Mouse (Mus musculus) thymus, postnatal 0 days (tissue): ENCODE data around the gene Gucy2c. TPM values are rescaled to one million over a fixed set of nuclear protein-coding genes. Genes with fewer than 3 reads are reported as not detected.

ENCODE experiments used
- DNase-seq: peaks from one replicate; pipeline ENCODE4 v3.0.0-alpha.2; 2015; ENCODE audit warnings: low spot score
- polyA plus RNA-seq: library from polyadenylated mRNA; unstranded; fragments of >200 nt; fragmentation: Nextera tagmentation; extraction: Ambion mirVana; gene quantifications from 2 replicates; pipeline ENCODE4 v1.2.1, GENCODE M21; 2015

Gucy2c gene
- polyA plus RNA-seq: 0.29 and 0.30 TPM in 2 replicates

DNA sequence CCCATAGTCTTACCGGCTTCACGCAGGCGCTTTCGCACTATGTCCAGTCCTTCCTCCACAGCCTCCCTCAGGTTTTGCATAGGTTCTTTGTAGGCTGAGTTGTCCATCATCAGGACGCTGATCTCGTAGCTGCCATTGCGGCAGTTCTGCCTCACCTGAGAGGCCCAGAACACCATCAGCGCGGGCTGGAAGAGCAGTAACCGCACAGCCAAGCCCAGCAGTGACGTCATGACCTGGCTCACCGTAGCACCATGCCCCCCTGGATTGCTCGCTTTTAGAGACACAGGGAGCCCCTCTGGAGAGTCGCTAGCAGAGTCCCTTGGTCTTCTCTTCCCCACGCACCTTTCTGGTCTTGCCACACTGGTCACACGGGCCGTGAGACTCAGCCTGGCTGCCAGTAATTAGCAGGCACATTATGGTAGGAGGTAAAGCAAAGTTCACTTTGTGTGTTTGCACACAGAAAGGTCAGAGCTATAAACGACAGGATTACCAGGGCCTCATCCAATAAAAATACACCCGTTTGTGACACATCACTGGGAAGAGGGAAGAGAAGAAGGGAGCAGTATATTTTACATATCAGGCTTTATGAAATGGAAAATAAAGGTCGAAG lies at the start of gene Gucy2c:
Gucy2c (minus strand) TSS at position 389 of the 610 bp plus-strand sequence.
- no peak for DNase-seq

DNA sequence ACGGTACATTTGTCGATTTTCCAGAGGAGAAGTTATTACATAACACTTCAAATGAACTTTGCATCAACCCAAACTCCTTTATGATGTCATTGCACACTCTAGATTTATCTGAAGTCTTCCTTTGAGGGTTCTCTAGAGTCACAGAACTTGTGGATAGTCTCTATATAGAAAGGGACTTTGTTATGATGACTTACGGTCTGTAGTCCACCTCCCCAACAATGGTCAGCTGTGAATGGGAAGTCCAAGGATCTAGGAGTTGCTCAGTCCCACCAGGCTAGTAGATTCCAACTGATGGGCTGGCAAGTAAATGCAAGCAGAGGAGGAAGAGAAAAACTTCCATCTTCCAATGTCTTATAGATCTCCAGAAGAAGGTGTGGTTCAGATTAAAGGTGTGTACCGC lies 47.1 kb upstream of the Gucy2c start:
- no peak for DNase-seq

DNA sequence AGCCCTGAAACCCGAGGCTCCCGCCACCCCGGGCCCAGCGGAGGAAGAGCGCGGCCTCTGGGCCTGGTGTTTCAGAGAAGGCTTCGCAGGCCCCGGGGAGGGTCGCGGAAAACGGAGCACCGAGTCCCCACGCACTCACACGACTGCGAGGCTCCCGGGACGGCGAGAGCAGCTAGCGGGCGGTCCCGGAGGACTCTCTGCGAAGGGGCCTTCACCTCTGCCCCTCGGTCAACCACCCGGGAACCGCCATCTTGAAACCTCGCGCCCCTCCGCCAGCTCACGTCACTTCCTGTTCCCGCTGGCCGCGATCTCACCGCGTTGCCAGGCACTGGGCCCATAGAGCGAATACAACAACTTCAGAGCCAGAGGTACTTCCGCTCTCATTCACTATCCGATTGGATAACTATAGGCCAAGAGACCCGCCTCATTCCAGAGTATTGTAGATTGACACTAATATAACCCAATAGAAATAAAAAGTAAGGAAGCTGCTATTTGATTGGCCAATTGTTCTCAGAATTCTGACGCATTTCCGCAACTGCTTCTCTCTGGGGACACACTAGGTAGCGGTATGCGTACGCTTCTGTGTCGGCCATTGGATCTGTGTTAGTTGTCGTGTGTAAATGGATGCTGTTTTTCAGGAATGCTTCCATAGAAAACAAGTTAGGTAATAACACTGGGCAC lies 46.5 kb upstream of the Gucy2c start, which contains the start of gene Wbp11:
Wbp11 (minus strand) TSS at position 353 of the 681 bp plus-strand sequence.
- peak; percentile 98 for DNase-seq

DNA sequence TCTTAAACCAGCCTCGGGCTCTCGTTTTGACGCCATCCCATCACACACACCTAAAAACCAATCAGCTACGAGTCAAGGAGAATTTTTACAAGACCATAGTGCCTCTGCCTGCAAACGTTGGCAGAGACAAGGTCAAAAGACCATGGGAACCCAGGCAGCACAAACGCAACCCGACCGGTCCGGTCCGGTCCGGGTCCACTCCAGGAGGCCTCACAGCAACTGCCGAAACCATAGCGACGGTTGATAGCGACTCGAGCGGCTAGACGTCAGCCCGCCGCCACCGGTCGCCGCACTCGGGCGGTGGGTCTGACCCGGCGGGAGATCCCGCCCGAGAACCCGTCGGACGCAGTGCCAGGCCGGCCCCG lies 45.9 kb upstream of the Gucy2c start, which contains the start of gene BC049715:
BC049715 (plus strand) TSS at position 111 of the 365 bp plus-strand sequence.
- DNase-seq: no peak

DNA sequence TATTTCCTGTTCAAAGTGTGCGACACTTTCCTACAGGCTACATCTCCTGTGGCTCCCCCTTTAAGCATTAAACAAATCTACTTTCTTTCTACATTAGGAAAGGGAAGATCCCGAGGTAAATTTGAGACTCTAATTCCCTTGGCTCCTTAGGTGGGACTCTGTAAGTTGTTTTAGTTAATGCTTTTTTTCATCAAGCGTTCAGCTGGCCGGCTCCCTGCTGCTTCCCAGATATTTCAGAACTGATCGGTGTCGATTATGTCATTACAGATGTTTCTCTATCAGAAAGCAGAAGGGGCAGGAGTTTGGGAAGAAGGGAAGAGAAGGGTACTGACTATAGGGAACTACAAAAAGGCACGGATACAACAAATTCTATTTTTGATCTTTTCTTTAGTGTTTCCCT lies 45.6 kb upstream of the Gucy2c start:
- DNase-seq: no peak

DNA sequence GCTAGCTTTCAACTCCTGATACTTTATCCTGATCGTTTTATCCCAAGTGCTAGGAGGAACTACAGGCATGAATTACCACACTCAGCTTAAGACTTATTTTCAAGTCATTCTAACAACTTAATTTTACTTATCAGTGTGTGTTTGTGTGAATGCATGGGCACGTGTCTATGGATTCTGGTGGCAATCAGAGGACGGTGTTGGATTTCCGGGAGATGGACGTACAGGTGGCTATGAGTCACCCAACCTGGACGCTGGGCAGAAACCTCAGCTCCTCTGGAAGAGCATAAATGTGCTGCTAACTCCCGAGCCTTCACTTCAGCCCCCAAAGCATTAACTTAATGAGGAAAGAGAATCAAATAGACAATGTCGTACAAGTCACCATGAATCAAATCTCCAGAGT lies 43.4 kb upstream of the Gucy2c start:
- no peak for DNase-seq

DNA sequence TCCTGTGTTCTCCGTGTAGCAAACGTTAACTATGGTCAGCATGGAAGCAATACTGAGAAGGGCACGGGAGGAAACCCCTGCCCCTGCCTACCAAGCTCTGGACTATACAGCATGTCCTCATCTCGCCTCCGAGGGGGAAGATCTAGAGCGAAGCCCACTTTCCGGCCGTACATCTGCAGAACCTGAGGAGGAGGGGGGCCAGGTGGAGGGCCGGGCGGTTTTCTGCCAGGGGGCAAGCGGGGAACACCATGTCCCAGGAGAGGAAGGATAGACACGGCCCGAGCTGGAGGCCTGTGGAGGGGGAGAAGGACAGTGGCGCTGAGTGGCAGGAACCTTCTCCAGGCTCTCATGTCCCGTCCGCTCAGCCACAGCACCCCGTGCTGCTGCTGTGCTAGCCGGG lies 39.5 kb upstream of the Gucy2c start:
- no peak for DNase-seq

DNA sequence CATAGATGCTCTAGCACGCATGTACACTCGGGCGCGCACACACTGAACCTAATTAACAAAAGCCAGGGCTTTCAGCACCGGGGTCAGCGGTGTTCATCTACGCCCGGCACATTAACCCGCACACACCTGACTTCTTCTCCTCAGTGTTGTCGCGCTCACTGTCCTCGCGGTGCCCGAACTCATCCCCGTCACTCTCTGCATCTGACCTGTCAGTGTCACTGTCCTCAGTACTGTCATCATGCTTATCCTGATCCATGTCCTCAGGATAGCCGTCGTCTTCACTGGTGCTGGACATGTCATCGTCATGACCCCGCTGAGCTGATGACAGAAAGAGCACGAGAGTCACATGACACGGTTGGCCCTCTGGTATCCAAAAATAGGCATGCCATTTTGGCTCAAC lies 38.8 kb upstream of the Gucy2c start:
- no peak for DNase-seq

DNA sequence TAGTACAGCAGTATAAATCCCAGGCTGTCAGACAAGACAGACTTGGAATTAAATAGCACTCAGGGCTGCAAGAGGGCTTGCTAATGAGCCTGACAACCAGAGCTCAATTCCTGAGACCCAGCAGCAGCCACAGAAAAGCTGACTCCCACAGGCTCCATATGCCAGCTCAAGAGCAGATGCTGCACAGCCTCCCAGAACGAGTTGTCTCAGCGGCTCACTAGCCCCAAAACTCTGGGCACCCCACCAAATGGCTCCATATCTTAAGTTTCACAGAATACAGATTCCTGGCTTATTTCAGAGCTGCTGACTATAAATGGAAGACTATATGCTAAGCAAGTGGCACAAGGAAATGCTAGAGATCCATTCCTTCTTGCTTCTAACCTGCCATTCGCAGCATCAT lies 36.0 kb upstream of the Gucy2c start:
- DNase-seq: no peak

DNA sequence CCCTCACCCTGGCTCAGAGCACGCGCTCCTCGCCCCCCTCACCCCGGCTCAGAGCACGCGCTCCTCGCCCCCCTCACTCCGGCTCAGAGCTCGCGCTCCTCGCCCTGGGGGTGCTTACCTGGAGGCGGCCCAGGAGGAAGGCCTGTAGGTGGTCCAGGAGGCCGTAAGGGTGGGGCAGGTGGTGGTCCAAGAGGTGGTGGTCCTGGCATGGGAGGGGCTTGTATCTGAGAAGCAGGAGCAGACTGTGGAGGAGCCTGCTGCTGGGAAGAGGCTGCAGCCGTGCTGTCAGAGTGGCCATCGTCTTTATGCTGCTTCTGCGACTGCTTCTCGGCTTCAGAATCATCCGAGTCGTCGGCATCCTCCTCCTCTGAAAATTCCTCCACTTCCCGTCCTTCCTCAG lies 35.3 kb upstream of the Gucy2c start:
- DNase-seq: no peak

DNA sequence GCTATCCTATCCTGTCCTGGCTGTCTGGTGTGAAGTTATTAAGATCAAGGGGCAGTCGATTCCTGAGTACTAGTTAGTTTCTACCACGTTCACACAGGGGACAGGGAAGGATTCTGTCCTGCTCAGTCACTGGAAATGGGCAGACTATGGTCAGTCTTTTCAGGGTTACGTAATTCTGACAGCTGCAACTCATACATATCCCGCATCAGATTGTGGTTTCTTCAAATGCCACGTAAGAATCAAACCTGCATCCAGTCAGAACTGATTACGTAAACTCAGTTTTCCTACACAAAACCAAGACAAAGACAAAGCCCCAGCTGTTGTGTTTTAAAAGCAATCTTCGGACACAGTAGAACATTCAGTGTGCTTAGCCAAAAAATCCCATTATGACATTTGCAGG lies 33.8 kb upstream of the Gucy2c start:
- no peak for DNase-seq

DNA sequence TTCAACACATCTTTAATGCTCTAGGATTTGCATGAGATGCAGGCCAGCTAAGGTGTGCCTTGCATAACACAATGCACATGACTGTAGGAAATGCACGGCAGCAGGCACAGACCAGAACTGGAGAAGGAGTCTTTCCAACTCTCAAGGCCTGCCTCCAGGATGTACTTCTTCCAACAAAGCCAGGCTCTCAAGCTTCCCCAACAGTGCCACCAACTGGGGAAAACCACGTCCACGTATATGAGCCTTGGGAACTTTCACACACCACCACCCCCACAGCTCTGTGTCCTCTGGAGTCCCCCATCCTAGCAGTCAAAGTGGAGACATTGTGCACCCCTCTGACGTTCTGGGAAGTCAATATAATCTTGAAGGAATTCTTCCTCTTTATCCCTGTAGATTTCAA lies 31.6 kb upstream of the Gucy2c start:
- DNase-seq: no peak

DNA sequence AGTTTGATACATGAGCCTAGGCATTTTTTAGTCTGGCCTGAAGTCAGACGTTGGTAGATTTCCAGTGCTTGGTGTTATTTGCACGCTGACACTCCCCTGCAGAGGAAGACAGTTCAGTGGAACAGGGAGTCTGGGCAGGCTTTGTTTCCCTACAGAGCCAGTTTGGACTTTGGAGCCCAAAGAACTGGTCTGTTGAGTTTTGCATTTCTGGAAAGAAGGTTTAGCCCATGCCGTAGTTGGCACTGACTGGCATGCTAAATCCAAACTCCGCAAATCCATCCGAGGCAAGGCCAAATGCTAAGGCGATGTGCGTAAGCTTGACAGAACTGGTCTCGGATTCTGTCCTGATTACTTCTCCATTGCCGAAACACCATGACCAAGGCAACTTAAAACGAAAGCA lies 29.6 kb upstream of the Gucy2c start:
- no peak for DNase-seq

DNA sequence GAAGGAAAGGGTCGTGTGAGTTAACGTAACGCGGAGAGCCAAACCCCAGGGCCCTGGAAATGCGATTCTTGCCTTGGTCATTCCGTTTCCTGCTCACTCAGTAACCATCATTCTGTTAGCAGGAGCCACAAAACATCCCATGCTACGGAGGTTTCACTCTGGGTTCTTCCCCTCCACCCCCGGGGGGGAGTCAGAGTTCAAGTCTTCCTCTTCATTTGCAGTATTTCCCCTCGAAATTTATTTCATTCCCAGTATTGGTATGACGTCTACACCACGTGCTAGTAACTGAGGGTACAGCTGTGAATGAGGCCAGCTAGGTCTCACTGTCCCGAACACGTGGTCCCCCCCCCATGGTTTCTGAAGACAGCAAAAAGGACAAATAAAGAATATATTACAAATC lies 28.1 kb upstream of the Gucy2c start:
- DNase-seq: no peak

DNA sequence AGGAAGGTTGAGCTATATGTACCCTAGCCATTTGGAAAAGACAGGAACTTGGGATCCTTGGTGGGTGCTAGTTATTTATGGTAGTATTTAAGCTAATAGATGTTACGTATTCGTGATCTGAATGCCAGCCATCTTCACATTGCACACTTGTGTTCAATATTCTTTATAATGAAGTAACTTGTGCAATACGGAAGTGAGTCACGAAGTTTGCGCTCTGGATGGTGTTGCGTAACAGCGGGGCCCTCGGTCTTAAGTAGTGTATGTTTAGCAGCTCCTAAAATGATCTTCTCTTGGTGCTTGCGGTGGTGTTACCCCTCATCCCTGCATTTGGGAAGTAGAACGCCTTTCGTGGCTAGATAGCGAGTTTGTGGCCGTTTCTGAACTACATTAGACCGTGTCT lies 27.5 kb upstream of the Gucy2c start:
- DNase-seq: peak; percentile 59

DNA sequence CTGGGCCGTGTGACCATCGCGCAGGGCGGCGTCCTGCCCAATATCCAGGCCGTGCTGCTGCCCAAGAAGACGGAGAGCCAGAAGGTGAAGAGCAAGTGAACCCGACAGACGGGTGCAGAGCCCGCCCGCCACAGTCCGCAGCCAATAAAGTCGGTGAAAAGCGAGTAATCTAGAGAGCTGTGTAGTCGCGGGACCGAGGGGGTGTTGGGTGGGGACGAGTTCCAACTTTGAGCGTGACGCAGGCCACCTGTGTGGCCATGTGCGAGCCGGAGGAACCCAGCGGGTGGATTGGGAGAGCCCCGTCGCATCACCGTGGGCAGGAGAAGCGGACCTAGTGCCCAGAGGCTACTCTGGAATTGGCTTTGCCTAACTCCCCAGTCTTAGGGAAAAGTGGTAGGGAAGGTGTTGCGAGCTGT lies 27.1 kb upstream of the Gucy2c start:
- DNase-seq: peak; percentile 43

DNA sequence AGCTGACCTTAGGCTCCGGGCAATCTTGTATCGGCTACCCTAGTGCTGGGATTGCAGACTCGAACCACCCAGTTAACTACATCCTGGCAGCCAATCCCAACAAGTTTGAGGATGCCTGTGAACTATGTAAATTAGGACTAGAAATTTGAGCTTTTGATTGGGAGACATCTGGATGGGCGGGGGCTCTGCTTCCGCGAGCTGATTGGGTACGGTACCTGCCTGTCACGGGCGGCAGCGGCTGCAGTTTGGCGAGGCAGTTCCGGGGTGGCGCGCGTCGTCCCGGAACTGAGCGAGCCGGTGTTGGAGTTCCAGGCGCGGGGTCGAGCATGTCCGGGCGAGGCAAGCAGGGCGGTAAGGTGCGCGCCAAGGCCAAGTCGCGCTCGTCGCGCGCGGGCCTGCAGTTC lies 26.5 kb upstream of the Gucy2c start, which contains the start of gene H2afj:
H2afj (plus strand) TSS at position 231 of the 404 bp plus-strand sequence.
- DNase-seq: peak; percentile 98

DNA sequence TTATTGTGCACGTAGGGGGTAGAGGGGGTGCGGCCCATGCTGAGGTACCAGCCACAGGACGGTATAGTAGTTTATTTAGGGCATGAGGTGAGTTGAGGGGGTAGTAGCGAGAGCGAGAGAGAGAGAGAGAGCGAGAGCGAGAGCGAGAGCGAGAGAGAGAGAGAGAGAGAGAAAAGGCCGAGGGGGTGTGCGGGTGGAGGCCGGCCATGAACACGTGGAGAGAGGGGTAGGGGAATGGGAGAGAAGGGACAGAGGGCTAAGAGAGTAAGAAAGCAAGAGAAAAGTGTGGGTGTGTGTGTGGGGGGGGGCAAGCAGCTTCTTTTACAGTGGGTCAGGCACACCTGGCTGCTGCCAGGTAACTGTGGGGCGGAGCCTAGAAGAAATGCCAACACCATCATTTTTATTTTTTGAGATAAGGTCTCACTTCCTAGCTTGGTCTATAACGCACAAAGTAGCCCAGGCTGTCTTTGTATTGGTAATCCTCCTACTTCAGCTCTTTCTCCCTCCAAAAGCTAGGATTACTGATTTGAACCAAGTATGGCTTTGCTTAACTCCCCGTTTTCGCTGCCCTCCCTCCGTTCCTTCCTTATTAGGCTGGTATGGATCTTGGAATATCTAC lies 25.9 kb upstream of the Gucy2c start:
- DNase-seq: no peak

DNA sequence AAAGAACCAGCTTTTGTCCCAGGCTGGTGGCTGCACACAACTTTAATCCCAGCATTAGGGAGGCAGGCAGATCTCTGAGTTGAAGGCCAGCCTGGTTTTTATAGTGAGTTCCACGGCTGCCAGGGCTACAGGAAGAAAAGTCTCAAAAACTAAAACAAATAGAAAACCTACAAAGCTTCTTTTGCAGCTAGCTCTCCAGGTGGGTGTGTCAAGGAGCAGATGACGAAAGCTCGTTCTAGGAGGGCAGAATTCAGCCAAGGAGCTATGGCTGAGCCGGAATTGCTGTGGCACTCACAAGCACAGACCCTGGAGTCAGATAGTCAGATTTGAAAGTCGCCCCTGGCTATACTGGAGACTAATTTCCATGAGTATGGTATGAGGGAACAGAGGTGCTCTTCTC lies 25.3 kb upstream of the Gucy2c start:
- no peak for DNase-seq

DNA sequence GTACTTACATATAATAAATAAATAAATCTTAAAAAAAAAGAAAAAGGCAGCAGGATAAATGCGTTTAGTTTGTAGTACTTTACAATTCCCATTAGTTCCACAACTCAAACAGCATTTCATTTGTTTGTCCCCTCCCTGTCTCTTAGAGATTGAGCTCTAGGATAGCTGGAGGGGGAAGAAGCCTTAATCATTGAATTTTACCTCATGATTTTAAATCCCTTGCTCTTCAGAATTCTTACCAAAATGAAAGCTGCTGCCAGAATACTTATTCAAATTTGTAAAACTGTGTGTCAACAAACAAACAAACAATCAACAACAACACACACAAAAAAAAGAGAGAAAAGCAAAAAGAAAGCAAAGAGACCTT lies 23.8 kb upstream of the Gucy2c start:
- DNase-seq: no peak

DNA sequence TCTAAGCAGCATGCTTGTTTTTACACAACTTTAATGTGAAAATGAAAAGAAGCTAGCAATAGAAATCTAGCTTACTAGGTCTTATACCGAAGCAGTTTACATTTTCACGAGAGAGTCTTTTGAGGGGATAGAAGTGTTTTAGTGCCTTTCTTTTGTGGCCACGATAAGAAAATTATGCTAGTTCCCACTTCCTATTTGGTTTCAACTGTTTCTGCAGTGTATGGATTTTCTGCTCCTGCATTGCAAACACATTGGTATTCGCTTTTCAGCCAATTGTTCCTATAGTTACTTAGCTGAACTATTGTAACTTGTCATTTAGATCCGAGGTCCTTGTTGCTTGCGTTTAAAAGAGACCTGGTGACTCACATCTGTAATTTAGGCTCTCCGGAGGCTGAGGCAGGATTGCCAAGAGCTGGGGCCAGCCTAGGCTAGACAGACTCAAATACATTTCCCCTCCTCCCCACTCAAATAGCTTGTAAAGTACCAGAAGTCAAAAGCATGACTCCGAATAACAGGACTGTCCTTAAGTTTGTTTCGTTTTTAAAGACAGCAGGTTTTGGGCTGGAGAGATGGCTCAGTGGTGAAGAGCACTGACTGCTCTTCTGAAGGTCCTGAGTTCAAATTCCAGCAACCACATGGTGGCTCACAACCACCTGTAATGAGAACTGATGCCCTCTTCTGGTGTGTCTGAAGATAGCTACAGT lies 23.3 kb upstream of the Gucy2c start:
- no peak for DNase-seq
